Mouse (Mus musculus) midbrain, postnatal 0 days (tissue): ENCODE data around the gene Gls. TPM values are rescaled to one million over a fixed set of nuclear protein-coding genes. Genes with fewer than 3 reads are reported as not detected.

Experiments used
- ATAC-seq: fragments of 200-750 bp; cut with Nextera tagmentation; 2 replicates; pipeline ENCODE4 v1.8.0; 2017; ENCODE audit warnings: moderate number of reproducible peaks, mild to moderate bottlenecking, moderate TSS enrichment, moderate library complexity; ENCODE audit not compliant: low FRiP score
- DNase-seq: peaks from one replicate; pipeline ENCODE4 v3.0.0-alpha.2; 2015; ENCODE audit warnings: low spot score
- H3K27ac ChIP-seq: fragments of 300-500 bp; sonication (generic); 2 replicates; pipeline ENCODE4 v1.5.1; 2014; ENCODE audit warnings: low read depth, mild to moderate bottlenecking, low read length, mixed read lengths
- H3K27me3 ChIP-seq: fragments of 300-500 bp; sonication (generic); 2 replicates; pipeline ENCODE4 v1.6.1; 2014; ENCODE audit warnings: low read length, control low read depth, mixed read lengths; ENCODE audit not compliant: insufficient read depth
- H3K36me3 ChIP-seq: fragments of 300-500 bp; sonication (generic); 2 replicates; pipeline ENCODE4 v1.6.1; 2014; ENCODE audit warnings: low read length, control low read depth, mixed read lengths; ENCODE audit not compliant: insufficient read depth
- H3K4me1 ChIP-seq: fragments of 300-500 bp; sonication (generic); 2 replicates; pipeline ENCODE4 v1.6.1; 2014; ENCODE audit warnings: mild to moderate bottlenecking, control low read depth, antibody characterized with exemption, low read length, mixed read lengths; ENCODE audit not compliant: insufficient read depth
- H3K4me2 ChIP-seq: fragments of 300-500 bp; sonication (generic); 2 replicates; pipeline ENCODE4 v1.6.1; 2014; ENCODE audit warnings: low read depth, mild to moderate bottlenecking, low read length, mixed read lengths; ENCODE audit not compliant: poor library complexity, severe bottlenecking
- H3K4me3 ChIP-seq: fragments of 300-500 bp; sonication (generic); 2 replicates; pipeline ENCODE4 v1.5.1; 2014; ENCODE audit warnings: low read depth, mild to moderate bottlenecking, low read length, moderate library complexity
- H3K9ac ChIP-seq: fragments of 300-500 bp; sonication (generic); replicated peaks from 2 replicates; pipeline ENCODE4 v1.6.1; 2014; ENCODE audit warnings: mild to moderate bottlenecking, low read length, moderate library complexity, mixed read lengths; ENCODE audit not compliant: poor library complexity, severe bottlenecking
- H3K9me3 ChIP-seq: fragments of 300-500 bp; sonication (generic); 2 replicates; pipeline ENCODE4 v1.6.1; 2016; ENCODE audit warnings: low read length, control low read depth
- CTCF ChIP-seq: IDR thresholded peaks from 2 replicates; pipeline ENCODE4 v1.5.1; 2016; ENCODE audit warnings: antibody characterized with exemption, mild to moderate bottlenecking
- WGBS: fragments of 180-500 bp; shearing (Covaris S2); extraction: QIAGEN DNeasy Blood & Tissue Kit; methylation state at CpG from one replicate; pipeline ENCODE4 v1.1.7; 2014; 5-methylcytosine and 5-hydroxymethylcytosine counted together
- polyA plus RNA-seq: library from polyadenylated mRNA; unstranded; fragments of >200 nt; fragmentation: Nextera tagmentation; extraction: Ambion mirVana; gene quantifications from 2 replicates; pipeline ENCODE4 v1.2.1, GENCODE M21; 2015
- total RNA-seq: library from RNA; depleted of rRNA; stranded (reverse); fragments of >200 nt; gene quantifications from 2 replicates; pipeline ENCODE4 v1.2.3, GENCODE M21; 2014

Gene Gls
- total and polyA plus RNA-seq, 2 experiments from 2014 or later, result 33.3 to 181 TPM

DNA sequence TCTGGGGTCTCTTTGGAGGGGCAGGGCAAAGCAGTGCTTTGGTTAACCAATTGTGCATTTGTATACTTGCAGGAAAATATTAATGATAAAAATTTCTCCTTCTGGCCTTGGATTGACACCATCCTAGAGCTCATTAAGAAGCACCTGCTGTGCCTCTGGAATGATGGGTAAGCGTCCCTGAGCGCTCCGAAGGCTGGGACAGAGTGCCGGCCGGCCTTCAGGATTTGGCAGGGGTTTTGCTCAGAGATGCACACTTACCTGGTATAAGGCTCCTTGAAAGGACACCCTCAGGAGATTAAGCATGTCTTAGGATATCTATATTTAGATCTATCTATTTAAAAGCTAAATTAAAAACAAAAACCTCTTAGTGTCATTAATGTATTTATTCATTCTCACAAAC lies 81.9 kb downstream of the Gls start:
- no peak overlapping the region for H3K4me2 ChIP-seq
- ATAC-seq (no peak), DNase-seq (no peak)
- no peak for TF ChIP-seq CTCF
- no peak overlapping the region for H3K9ac ChIP-seq
- H3K36me3 ChIP-seq, result 0 out of 2 replicates have a peak, but pooled peaks cover 3% of the 10 kb centered on the region
- no peaks in the 10 kb centered on the region for H3K27me3 ChIP-seq
- WGBS, result 89% methylated on average over 5 of the region's 5 CpGs
- H3K9me3 ChIP-seq, result no peaks in the 10 kb centered on the region
- H3K27ac ChIP-seq, result no peak overlapping the region
- no peak overlapping the region for H3K4me3 ChIP-seq
- H3K4me1 ChIP-seq, result no peaks in the 10 kb centered on the region

- 55% methylated on average over 11 of the region's 11 CpGs for WGBS
- H3K9ac ChIP-seq, result no peak overlapping the region
- ATAC-seq, result 0 out of 2 replicates have a peak, but pooled peaks have one; percentile 14
These were observed 82.4 kb downstream of the Gls start for GRCm38 (mm10) chr1:52150676-52151075.

GRCm38 (mm10) chr1:52149934-52150346 lies 83.1 kb downstream of the Gls start:
- peak; percentile 89 for DNase-seq
- ATAC-seq, result peak; percentile 55; the same call in 1 of the 2 replicates
- no peaks in the 10 kb centered on the region for H3K9me3 ChIP-seq
- no peak for TF ChIP-seq CTCF
- H3K4me3 ChIP-seq, result no peak overlapping the region
- 37% methylated on average over 9 of the region's 9 CpGs for WGBS
- H3K27me3 ChIP-seq, result no peaks in the 10 kb centered on the region
- H3K27ac ChIP-seq, result no peak overlapping the region
- no peak overlapping the region for H3K9ac ChIP-seq
- H3K4me1 ChIP-seq, result no peaks in the 10 kb centered on the region
- 0 out of 2 replicates have a peak, but pooled peaks cover 2% of the 10 kb centered on the region for H3K36me3 ChIP-seq
- no peak overlapping the region for H3K4me2 ChIP-seq

More at GRCm38 (mm10) chr1:52150676-52151075, 82.4 kb downstream of the Gls start:
- no peak overlapping the region for H3K27ac ChIP-seq
- DNase-seq, result no peak
- 0 out of 2 replicates have a peak, but pooled peaks cover 3% of the 10 kb centered on the region for H3K36me3 ChIP-seq
- H3K9me3 ChIP-seq, result no peaks in the 10 kb centered on the region
- H3K27me3 ChIP-seq, result no peaks in the 10 kb centered on the region
- TF ChIP-seq CTCF, result no peak
- H3K4me2 ChIP-seq, result no peak overlapping the region
- H3K4me3 ChIP-seq, result no peak overlapping the region
- no peaks in the 10 kb centered on the region for H3K4me1 ChIP-seq

- no peak for DNase-seq
- no peak for TF ChIP-seq CTCF
- WGBS, result 59% methylated on average over 7 of the region's 7 CpGs
- Histone ChIP-seq H3K4me2 (no peak overlapping the region), H3K27ac (no peak overlapping the region), H3K9ac (no peak overlapping the region), H3K4me1 (no peaks in the 10 kb centered on the region), H3K27me3 (no peaks in the 10 kb centered on the region), H3K9me3 (no peaks in the 10 kb centered on the region), H3K36me3 (peaks cover 7% of the 10 kb centered on the region; the same call in 1 of the 2 replicates), H3K4me3 (no peak overlapping the region)
- ATAC-seq, result no peak
These were observed 84.3 kb downstream of the Gls start for GRCm38 (mm10) chr1:52148696-52149095.

- no peak overlapping the region for H3K4me3 ChIP-seq
- ATAC-seq (no peak), DNase-seq (peak; percentile 27)
- H3K36me3 ChIP-seq, result peaks cover 7% of the 10 kb centered on the region; the same call in 1 of the 2 replicates
- no peaks in the 10 kb centered on the region for H3K9me3 ChIP-seq
- no peaks in the 10 kb centered on the region for H3K27me3 ChIP-seq
- 75% methylated on average over 7 of the region's 7 CpGs for WGBS
- no peaks in the 10 kb centered on the region for H3K4me1 ChIP-seq
- no peak overlapping the region for H3K27ac ChIP-seq
- no peak overlapping the region for H3K9ac ChIP-seq
- H3K4me2 ChIP-seq, result no peak overlapping the region
- no peak for TF ChIP-seq CTCF
These were observed 84.9 kb downstream of the Gls start for GRCm38 (mm10) chr1:52148178-52148577.

- no peak overlapping the region for H3K27ac ChIP-seq
- H3K27me3 ChIP-seq, result no peaks in the 10 kb centered on the region
- no peak overlapping the region for H3K4me2 ChIP-seq
- H3K4me1 ChIP-seq, result no peaks in the 10 kb centered on the region
- H3K4me3 ChIP-seq, result no peak overlapping the region
- ATAC-seq, result no peak
- no peak overlapping the region for H3K9ac ChIP-seq
- 89% methylated on average over 2 of the region's 2 CpGs for WGBS
- H3K9me3 ChIP-seq, result no peaks in the 10 kb centered on the region
- no peak for TF ChIP-seq CTCF
- no peak for DNase-seq
- H3K36me3 ChIP-seq, result peaks cover 7% of the 10 kb centered on the region; the same call in 1 of the 2 replicates
These were observed 85.6 kb downstream of the Gls start for GRCm38 (mm10) chr1:52147431-52147830.
